Mouse (Mus musculus) adrenal gland, postnatal 10 days (tissue): ENCODE measurements at regions not wholly inside any gene's neighbourhood (a gene's known extent, or its start where the extent isn't known, plus 50 kb on each side); places are given as distances from the start of the nearest gene placed in this dataset.

ENCODE experiments used
- DNase-seq: peaks from one replicate; pipeline ENCODE4 v3.0.0; 2021; ENCODE audit warnings: mixed read lengths

DNA sequence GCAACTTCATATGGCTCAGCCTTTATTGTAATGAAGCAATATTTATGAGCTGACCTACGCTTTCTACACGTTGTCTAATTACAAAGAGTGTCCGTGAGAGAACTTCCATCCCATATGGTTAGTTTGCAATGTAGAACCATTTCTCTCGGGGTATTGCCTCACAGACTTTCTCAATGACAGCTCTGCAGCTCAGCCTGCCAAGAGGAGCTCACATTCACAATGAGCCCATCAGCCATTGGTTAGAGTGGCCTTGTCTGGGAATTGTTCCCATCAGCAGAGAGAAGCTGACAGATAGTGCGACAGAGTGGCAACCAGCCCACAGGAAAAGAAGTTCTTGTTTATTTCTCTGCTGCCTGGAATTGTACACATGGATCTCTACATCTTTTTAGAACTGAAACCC lies 409.7 kb downstream of the Zfp704 start:
- peak; percentile 60 for DNase-seq

DNA sequence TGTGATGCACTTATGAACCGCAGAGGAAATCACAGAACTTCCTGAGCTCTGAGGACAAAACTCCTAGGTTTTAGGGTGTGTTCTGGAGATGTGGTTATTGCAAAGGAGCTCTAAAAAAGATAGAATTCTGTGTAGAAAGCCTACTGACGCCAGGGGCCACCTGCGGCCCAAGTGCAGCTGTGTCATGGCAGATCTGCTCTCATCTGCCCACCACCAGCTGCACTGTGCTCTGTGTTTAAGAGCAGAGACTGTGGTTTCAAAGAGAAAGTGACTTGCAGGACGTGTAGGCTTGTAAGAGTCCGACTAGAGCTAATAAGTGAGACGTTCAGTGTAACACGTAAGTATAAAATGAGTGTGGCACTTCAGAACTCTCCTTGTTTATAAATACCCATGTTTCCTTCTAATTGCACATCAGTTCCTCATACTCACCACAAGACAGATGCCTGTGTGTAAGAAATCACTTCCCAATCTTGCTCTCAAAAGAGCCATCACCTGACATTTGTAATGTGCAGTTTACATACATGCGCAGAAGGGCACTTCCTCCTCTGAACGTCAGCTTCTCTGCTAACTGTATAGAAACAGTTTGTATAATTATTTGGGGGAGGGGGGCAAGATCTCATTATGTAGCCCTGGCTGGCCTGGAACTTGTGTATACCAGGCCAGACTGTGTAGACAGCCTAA lies 411.1 kb downstream of the Zfp704 start:
- DNase-seq, result no peak

DNA sequence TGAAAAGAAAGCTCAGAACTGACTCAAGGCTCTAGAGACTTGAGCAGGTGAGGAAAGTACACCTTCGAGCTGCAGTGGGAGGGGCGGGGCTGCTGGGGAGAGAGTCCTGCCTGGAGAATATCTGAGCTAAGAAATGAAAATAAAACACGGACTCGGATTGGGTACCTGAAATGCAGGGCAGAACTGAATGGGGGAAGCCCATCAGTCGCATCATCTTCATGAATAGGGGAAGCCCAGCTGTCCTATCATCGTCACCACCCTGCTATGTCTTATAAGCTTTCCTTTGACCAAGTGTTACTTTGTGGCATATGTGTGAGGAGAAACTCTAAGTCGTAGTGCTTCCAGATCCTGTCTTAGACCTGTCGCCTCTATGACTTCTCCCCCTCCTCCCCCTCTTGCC lies 414.1 kb downstream of the Zfp704 start:
- no peak for DNase-seq

DNA sequence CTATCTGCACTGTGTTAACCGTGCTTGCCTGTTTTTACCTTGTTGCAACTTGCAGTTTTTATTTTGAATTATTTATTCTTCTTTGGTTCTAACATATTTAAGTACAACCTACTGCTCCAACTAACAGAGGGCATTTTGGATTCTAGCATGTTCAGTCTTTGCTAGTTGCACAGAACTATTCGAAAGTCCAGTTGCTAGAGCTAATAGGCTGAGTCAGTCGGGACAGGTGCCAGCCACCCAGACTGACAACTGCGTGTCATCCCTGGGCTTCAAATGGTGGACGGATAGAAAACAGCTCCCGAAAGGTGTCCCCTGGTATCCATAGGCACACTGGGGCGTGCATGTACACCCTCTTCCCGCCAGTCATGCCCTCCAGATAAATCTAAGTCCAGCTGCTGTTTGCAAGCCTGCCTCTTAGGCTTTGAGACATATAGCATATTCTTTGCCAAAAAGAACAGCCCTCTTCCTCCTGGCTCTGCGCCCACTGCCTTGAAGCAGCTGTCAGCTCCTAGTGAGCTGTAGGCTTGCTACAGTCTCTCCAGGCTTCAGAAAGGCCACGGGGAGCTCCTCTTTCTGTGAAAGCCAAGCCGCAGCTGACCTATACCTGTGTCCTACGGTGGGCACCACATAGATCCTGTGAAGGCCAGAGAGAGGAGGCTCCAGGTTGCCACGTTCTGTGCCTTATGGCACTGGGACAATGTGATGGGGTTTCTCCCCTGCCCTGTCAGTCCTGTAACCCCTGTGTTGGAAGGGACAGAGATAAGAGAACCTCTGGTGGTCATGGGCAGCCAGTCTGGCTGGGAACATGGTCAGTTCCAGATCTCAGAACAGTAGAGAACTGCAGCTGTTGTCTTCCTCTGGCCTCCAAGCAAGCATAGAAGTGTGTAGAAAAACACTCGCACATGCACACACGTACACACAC lies 420.3 kb downstream of the Zfp704 start:
- peak; percentile 74 for DNase-seq

DNA sequence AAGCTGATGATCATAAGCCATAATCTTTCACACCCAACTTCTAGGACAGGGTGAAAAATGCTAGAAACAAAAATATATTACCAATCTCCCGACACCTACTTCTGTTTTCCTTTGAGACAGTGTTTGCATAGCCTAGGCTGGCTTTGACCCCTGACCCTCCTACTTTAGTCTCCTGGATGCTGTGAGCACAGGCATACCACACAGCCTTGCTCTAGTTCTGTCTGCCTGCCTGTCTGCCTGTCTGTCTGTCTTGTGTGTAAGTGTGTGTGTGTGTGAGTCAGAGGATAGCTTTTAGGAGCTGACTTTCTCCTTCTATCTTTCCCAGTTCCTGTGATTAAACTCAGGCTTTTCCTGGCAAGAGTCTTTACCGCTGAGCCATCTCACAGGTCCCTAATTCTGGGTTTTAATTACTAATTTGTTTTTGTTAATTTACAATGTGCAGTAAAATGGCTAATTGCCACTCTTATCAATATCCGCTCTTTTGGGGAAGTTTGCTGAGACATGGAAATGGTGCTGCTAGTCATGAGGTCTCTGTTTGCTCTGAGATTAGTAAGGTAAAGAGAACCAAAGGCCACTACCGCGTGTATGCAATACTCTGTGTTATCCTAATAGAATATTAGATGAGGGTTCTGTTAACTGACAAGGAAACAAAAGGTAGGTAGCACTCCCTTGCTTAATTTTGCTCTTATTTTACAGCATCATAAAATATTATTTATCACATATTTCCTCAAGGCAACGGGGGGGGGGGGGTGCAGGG lies 423.3 kb downstream of the Zfp704 start:
- DNase-seq, result no peak

DNA sequence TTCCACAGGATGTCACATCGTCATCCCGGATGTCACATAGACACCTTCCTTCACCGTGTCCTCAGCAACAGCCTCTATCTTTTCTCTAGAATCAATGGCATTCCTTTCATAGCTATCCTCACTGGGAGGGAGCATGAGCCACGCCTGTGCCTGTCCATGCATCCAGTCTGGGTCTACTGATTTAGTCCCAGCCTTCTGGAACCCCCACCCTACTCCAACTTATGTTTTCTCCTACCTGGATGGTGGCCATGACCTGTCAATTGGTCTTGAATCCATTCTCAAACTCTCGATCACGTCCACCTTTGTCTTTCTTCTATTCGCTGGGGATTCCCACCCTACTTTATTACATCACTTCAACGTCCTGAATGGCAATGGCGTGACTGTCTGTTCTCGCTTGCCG lies 428.3 kb downstream of the Zfp704 start:
- no peak for DNase-seq

DNA sequence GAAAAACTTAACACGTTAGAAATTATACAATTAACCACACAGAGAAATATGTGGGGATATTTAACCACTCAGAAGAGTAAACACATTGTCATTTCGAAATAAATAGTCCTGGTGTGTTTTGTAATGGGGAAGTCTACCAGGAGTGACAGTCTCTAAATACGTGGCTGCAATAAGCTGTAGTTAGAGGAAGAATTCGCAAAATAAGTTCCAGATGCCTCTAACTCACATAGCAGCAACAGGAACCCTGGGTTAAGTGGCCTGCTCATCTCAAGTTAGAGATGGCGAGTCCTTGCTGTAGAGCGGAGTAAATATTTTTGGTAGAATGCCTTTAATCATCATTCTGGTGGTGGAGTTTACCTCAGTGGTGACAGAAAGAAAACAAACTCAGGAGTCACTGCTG lies 430.2 kb downstream of the Zfp704 start:
- DNase-seq, result no peak

DNA sequence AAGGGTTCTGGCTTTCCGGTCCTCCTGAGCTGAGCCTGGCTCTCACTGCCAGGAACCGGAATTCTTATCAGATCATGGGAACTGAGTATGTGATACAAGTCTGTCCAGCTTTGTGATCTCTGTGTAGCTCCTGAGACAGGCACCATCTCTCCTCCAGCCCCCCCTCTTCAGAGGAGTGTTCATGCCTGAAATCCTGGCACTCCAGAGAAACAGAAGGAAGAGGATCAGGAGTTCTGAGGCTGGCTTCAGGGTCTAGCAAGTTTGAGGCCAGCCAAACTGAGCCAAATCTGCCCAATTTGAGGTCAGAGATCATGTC lies 435.4 kb downstream of the Zfp704 start:
- no peak for DNase-seq

DNA sequence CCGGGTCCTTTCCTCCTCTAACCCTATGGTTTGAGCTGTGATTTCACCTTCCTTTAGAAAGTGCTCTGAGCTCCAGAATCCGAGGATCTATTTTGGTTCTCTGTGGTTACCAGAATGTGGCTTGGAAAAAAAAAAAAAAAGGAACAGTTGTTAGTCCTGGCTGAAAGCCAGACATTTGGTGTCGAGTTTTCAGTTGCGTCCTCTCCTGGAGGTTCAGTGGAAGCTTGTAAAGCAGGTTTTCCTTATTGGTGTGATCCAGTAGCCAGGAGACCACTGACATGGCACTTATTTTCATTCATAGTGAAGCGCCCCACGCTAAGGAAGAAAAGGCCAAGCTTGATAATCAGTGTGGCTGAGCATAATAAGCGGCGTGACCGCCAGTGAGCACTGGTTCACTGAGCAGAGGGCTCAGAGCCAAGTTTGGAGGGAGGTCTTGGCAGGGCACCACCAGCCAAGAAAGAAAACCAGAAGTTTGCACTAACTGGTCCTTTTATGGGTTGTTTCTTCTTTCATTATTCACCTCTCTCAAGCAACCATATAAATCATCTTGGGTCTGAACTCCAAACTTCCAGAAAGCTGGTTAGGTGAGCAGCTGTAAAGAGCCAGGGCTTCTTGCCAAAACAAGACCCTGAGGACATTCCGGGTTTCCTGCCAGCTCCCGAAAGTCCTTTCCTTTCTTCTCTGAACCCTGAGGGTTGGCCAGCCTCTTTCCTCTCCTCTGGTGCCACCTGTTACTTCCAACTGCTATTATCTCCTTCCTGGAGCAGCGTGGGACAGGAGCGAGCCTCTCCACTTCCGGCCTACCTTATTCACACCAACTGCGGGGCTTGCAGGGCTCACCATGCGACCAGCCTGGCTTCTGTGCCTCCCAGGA lies 436.0 kb downstream of the Zfp704 start:
- peak; percentile 67 for DNase-seq

DNA sequence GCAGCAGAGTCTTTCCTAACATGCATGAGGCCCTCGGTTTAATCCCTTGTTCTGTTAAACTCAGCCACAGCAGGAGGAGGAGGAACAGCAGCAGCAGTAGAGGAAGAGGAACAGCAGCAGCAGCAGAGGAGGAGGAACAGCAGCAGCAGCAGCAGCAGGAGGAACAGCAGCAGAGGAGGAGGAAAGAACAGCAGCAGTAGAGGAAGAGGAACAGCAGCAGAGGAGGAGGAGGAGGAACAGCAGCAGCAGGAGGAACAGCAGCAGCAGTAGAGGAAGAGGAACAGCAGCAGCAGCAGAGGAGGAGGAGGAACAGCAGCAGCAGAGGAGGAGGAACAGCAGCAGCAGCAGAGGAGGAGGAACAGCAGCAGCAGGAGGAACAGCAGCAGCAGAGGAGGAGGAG lies 437.9 kb downstream of the Zfp704 start:
- DNase-seq, result no peak

DNA sequence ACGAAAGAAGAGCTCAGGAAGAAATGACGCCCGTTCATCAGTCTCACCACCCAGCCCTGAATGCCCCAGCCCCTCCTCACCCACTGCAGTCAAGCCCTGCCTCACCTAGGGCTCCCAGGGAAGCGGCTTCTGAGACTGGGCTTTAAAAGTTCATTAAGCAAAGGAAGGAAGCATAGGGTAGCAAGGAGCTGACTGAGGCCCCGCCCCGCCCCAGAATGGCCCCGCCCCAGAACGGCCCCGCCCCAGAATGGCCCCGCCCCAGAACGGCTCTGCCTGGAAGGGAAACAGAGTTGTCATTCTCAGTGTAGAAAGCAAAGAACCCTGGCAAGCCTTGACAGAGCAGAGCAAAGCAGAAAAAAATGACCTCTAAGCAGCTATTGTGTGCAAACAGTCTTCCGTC lies 440.9 kb downstream of the Zfp704 start:
- no peak for DNase-seq

DNA sequence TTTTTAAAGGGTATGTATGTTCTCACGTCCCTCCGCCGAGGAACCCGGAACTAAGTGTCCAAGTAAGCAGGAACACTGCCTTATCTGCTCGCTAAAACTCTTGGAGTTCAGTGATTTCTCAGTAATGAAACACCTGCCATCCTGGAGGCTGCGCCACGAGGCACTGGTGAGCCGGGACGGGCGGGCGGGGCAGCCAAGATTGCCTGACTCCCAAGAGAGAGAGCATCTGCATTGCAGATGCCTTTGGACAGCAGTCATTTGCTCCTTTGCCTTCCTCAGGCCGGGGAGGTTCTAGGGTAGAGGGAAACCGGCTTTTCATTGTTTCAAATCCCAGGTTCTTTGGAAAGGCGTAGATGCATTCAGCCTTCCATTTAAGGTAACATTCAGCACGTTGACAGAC lies 450.8 kb downstream of the Zfp704 start:
- DNase-seq, result no peak

DNA sequence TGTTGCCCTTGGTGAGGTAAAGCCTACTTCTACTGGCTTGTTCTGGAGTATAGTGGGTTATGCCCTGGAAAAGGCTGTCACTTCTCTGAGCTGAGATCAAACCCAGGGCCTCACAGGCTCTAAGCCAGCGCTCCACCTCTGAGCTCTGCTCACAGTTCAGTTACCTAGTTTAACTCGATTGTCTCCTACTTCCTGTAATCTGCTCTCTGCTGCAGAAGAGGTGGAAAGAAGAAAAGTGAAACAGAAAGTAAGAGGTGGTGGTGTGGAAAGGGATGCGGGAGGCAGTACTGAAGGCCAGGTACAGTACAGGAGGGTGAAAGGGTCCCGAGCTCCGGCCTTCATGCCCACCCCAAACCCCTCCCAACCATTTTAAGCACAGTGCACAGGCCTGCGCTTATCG lies 455.7 kb downstream of the Zfp704 start:
- DNase-seq, result no peak

DNA sequence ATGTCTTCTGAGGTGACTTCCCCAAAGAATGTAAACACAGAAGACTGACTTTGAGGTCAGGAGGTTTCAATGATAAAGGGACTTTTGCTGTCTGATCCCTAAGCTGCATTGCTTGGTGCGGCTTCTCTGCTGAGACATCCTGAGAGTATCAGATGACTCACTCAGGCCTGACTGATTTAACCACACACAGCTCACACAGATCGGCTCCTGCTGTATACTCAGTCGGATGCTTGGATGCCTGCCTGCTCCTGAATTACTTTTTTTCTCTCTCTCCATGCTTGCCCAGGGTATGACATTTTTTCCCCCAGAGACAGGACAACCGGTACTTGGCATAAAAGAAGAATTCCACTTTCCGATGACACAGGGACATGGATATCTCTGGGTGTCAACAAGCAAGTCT lies 456.2 kb downstream of the Zfp704 start:
- DNase-seq, result no peak

DNA sequence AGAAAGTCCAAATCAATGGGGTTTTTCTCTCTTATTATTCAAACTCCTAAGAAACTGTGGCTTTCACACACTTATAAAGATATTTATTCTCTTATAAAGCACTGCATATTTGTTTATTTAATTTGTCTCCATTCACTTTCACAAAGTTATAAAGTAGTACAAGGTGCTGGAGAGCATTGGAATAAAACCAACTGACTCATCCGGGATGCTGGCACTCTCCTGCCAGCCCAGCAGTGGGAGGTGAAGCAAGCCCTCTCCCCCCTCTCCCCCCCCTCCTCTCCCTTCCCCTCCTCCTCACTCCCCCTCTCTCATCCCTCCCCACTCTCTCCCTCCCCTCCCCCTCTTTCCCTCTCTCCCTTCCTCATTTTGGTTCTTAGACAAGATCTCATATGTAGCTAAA lies 457.6 kb downstream of the Zfp704 start:
- DNase-seq, result no peak

DNA sequence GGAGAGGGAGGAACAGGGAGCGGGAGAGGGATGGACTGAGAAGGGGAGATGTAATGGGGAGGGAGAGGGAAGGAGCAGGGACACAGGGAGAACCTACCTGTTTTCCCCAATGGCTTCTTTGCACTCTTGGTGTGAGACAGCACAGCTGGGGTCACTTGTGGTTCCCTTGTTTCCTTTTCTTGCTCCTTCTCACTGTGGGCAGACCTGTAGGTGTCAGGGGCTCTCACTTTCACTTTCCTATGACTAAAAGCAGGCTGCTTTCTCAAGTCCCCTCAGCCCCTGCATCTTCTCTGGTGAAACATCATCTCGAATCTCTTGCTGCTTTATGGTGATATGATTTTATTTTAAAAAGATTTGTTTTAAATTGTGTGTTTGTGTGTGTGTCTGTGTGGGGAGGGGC lies 458.3 kb downstream of the Zfp704 start:
- DNase-seq, result no peak

DNA sequence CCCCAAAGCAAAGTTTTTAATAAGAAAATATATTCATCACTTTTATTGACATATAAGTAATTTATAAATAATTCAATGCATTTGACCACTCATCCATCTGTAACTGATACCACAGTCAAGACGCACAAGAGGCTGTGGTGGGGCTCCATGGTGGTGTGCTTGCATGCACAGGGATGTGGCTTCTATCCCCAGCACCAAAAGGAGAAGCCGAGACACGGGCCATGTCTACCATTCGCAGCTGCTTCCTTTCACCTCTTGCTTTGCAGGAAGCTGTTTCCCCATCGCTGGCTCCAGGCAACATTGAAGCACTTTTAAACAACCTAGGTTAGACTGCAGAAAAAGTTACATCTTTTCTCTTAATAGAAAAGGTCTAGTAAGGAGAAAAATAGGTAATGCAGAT lies 461.3 kb downstream of the Zfp704 start:
- DNase-seq, result no peak

DNA sequence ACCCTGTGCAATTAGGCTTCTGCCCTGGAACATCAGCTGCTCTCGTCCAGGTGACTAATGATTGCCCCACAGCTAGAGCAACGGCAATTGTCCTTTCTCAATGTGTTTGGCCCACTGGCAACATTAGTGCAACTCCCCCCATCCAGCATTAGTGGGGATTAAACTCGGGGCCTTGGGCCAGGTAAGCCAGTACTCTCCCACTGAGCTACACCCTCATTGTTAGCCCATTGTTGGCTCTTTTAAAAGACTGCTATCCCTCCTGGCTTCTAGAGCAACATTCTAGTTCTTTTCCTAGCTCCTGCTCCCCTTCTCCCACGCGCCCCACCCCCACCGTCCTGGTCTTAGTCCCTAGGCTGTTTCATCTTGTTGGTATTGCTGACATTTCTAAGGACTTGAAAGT lies 463.4 kb downstream of the Zfp704 start:
- DNase-seq, result no peak

DNA sequence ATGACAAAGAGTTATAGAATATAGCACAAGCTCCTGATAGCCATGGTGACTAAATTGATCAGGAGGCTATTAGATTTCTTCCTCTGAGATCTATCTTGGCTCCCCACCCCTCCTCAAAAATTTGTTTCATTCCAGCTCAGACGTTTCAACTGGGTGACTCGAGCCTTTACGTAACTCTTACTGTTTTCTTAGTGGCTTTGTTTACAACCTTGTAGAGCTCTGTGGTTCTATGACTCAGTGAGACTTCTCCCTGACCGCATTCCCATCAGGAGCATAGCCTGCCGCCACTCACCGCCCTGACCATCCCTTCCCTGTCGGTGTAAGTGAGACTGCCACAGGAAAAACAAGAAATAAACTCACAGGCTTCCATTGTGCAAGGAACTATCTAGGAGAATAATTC lies 464.3 kb downstream of the Zfp704 start:
- no peak for DNase-seq

DNA sequence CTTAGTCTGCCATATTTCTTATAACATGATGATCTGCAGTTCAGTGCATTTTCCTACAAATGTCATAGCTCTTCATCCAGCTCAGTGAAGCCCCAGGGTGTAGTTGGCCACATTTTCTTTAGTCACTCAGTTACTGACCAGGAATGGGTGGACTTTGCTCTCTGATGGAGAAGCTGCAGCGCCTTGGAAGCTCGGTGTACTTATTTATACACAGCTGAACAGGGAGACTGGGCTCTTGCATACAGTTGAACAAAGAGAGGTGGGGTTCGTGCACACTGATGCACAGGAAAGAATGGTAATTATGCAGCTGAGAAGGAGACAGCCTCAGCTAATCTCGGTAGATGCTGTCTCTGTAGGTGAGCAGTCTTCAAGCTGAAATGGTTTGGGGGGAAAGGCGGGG lies 468.0 kb downstream of the Zfp704 start:
- DNase-seq, result no peak

DNA sequence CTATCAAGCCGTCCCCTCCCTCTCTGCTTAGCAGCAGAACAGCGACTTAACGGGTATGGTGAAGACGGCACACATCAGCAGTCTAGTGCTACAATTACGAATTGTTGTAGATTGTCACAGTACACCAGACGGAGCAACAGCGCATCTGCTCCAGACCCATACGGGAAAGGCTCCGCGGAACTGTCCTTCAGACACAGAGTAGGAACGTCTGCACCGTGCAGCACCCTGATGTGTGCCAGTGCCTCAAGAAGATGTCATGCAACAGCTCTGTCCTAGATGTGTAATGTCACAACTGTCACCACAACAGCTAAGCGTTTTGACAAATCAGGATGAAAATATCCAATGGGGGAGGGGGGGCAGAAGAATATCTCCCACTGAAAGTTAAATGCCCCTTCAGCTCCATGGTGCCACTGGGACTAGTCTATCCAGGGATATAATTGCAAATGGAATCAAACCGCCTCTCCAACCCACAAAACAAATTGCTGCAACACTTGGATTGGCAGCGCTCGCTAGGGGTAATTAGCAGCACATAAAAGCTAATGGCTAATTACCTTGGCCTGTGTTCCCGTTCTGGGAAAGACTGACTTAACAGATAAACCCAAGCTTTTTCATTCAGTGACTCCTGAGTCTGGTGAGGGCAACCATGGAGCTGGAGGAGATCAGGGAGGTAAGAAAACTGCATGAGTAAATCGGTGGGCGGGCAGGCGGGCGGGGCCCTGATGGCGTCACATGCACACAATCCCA lies 472.6 kb downstream of the Zfp704 start:
- no peak for DNase-seq

DNA sequence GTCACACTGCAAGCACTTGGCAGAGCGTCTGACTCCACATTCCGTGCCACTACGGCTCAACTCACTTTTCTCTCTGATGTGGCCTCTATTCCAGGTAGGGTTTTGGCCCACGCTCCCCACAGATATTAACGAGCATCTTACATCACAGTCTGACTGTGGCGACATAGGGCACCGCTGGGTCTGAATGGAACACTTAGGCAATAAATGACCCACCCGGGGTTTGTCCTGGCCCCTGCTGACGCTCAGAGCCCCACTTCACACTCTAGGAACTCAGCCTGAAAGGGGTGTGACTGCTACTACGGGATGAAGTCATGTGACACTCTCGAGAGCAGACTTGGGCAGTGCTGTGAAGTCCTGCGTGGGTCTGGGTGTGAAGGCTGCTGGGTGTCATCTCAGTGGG lies 475.9 kb downstream of the Zfp704 start:
- DNase-seq, result no peak
